34 mouse cellular contexts compared by ENCODE assay signal in genomic region chrX:157373873-157374272, GRCm38 (mm10). TPM values are rescaled to one million over a fixed set of nuclear protein-coding genes. Genes with fewer than 3 reads are reported as not detected.
DNase-seq lines count a peak whose midpoint lies in the region; ATAC-seq and TF ChIP-seq lines count a peak whose summit lies in the region.
"Had no signal": no experiment of that assay in that cellular context is flagged by ENCODE, and none has a peak within 500 bp of the region (broad histone marks: within the 10 kb centered on the region; RNA-seq: fewer than 3 reads in every experiment).

No protein-coding gene starts in this region.

- no peaks in the 10 kb centered on the region for H3K36me3 ChIP-seq in liver, embryonic 11.5 days (ENCODE audit: control insufficient read depth, insufficient read depth, low read length)
- no peaks in the 10 kb centered on the region for H3K36me3 ChIP-seq in stomach, postnatal 0 days (ENCODE audit: control insufficient read depth, insufficient read depth, low read length)
- H3K36me3 ChIP-seq: embryonic facial prominence, embryonic 12.5 days; heart, embryonic 12.5 days; kidney, embryonic 15.5 days; midbrain, embryonic 10.5 days; midbrain, embryonic 15.5 days; neural tube, embryonic 12.5 days; stomach, embryonic 15.5 days had no signal

- 64% methylated on average over 3 of the region's 3 CpGs for WGBS in liver, embryonic 11.5 days
- 54% methylated on average over 3 of the region's 3 CpGs for WGBS in stomach, postnatal 0 days

- H3K27me3 ChIP-seq in liver, embryonic 11.5 days (replicated peaks; ENCODE audit: control insufficient read depth, insufficient read depth, low read length), result no peaks in the 10 kb centered on the region
- H3K27me3 ChIP-seq in stomach, postnatal 0 days (ENCODE audit: control insufficient read depth, insufficient read depth, low read length), result no peaks in the 10 kb centered on the region
- H3K27me3 ChIP-seq: embryonic facial prominence, embryonic 12.5 days; heart, embryonic 12.5 days; midbrain, embryonic 15.5 days; neural tube, embryonic 12.5 days; stomach, embryonic 15.5 days had no signal

- intact Hi-C loops in gastrocnemius, adult 2 months (cut with DNase I), result no loop called here

- H3K4me2 ChIP-seq in liver, embryonic 11.5 days, result no peak overlapping the region
- H3K4me2 ChIP-seq in stomach, postnatal 0 days (replicated peaks; ENCODE audit: low read depth), result no peak overlapping the region
- H3K4me2 ChIP-seq: embryonic facial prominence, embryonic 12.5 days; heart, embryonic 12.5 days; hindbrain, embryonic 14.5 days; kidney, embryonic 15.5 days; midbrain, embryonic 15.5 days; neural tube, embryonic 12.5 days; stomach, embryonic 15.5 days had no signal

- no peak overlapping the region for H3K27ac ChIP-seq in gastrocnemius, adult 2 months
- no peak overlapping the region for H3K27ac ChIP-seq in liver, embryonic 11.5 days (ENCODE audit: low read depth, low read length)
- no peak overlapping the region for H3K27ac ChIP-seq in stomach, postnatal 0 days (replicated peaks)
- H3K27ac ChIP-seq: embryonic facial prominence, embryonic 12.5 days; heart, adult 2 months; hindbrain, embryonic 14.5 days; kidney, embryonic 15.5 days; liver, embryonic 14.5 days; midbrain, embryonic 10.5 days; midbrain, embryonic 15.5 days; neural tube, embryonic 12.5 days; stomach, embryonic 15.5 days had no signal

- no peaks in the 10 kb centered on the region for H3K4me1 ChIP-seq in liver, embryonic 11.5 days (replicated peaks; ENCODE audit: control insufficient read depth, insufficient read depth, low read length)
- no peaks in the 10 kb centered on the region for H3K4me1 ChIP-seq in stomach, postnatal 0 days (replicated peaks; ENCODE audit: control insufficient read depth, insufficient read depth)
- H3K4me1 ChIP-seq: embryonic facial prominence, embryonic 12.5 days; heart, embryonic 12.5 days; kidney, embryonic 15.5 days; midbrain, embryonic 10.5 days; midbrain, embryonic 15.5 days; neural tube, embryonic 12.5 days; stomach, embryonic 15.5 days had no signal

- TF ChIP-seq CTCF in gastrocnemius, adult 2 months (IDR thresholded peaks at IDR 0.05), result peak; percentile 3; the same call in 1 of the 2 replicates
- no peak for TF ChIP-seq CTCF in stomach, postnatal 0 days (IDR thresholded peaks at IDR 0.05; ENCODE audit: low read depth)

- no peak for TF ChIP-seq EP300 in stomach, postnatal 0 days (optimal IDR thresholded peaks at IDR 0.05)

- no peak for DNase-seq in gastrocnemius, adult 2 months
- no peak for DNase-seq in gastrocnemius, postnatal 25 days
- DNase-seq in testis, postnatal 14 days (ENCODE audit: low spot score), result peak; percentile 5
- DNase-seq in testis, postnatal 10 days (ENCODE audit: low spot score), result no peak
- DNase-seq in R1 (ENCODE audit: low read depth, low spot score), result peak; percentile 56
- no peak for DNase-seq in liver, embryonic 11.5 days (ENCODE audit: low spot score)
- no peak for DNase-seq in right cerebral cortex, adult 18-20 months
- DNase-seq in stomach, postnatal 0 days (ENCODE audit: low spot score), result no peak
- DNase-seq: adrenal gland, adult 8-10 months; cerebellum, adult 2 months; embryo, embryonic 11 days; heart, adult 2 months; heart, postnatal 4 days; kidney, adult 11 months; kidney, postnatal 25 days; left cerebral cortex, postnatal 4 days; lung, adult 2 months; lung, postnatal 14 days; right cerebral cortex, postnatal 14 days; thymus, adult 2 months; thymus, postnatal 4 days had no signal

- H3K9me3 ChIP-seq in liver, embryonic 11.5 days (ENCODE audit: control insufficient read depth, low read length), result no peaks in the 10 kb centered on the region
- no peaks in the 10 kb centered on the region for H3K9me3 ChIP-seq in stomach, postnatal 0 days (ENCODE audit: control insufficient read depth, low read length)
- H3K9me3 ChIP-seq: embryonic facial prominence, embryonic 12.5 days; kidney, embryonic 15.5 days; midbrain, embryonic 10.5 days; midbrain, embryonic 15.5 days; neural tube, embryonic 12.5 days; stomach, embryonic 15.5 days had no signal

- H3K9ac ChIP-seq in liver, embryonic 11.5 days (ENCODE audit: low read depth, low read length), result no peak overlapping the region
- no peak overlapping the region for H3K9ac ChIP-seq in stomach, postnatal 0 days (ENCODE audit: low read length)
- H3K9ac ChIP-seq: embryonic facial prominence, embryonic 12.5 days; heart, embryonic 12.5 days; hindbrain, embryonic 14.5 days; kidney, embryonic 15.5 days; liver, embryonic 14.5 days; midbrain, embryonic 15.5 days; neural tube, embryonic 12.5 days; stomach, embryonic 15.5 days had no signal

- no peak overlapping the region for H3K4me3 ChIP-seq in gastrocnemius, adult 2 months
- H3K4me3 ChIP-seq in liver, embryonic 11.5 days (ENCODE audit: low read depth, low read length), result no peak overlapping the region
- no peak overlapping the region for H3K4me3 ChIP-seq in stomach, postnatal 0 days (ENCODE audit: low read depth, low read length)
- H3K4me3 ChIP-seq: embryonic facial prominence, embryonic 12.5 days; heart, adult 2 months; heart, embryonic 12.5 days; kidney, embryonic 15.5 days; midbrain, embryonic 10.5 days; midbrain, embryonic 15.5 days; myocyte; neural tube, embryonic 12.5 days; stomach, embryonic 15.5 days had no signal

- ATAC-seq in liver, embryonic 11.5 days (replicated peaks; ENCODE audit: low FRiP score), result no peak
- ATAC-seq in stomach, postnatal 0 days (ENCODE audit: low FRiP score, low TSS enrichment), result no peak
- ATAC-seq: forebrain, embryonic 14.5 days; inflammation-experienced regulatory T-cells, adult 6 months; midbrain, embryonic 15.5 days had no signal

RNA-seq across cellular contexts. Expression of gene Phex, which starts 41.2 kb away (rescaled TPM):
- total RNA-seq in gastrocnemius, adult 2 months (2021), result under 1 TPM; 0.33 TPM
- total RNA-seq in gastrocnemius, postnatal 25 days (2021), result under 1 TPM; 0.29 to 0.33 TPM
- polyA plus RNA-seq in liver, embryonic 11.5 days (2014; fragmentation: Nextera tagmentation; extraction: Ambion mirVana), result 0.10 and 0.25 TPM in 2 replicates
- 0.05 and 0.12 TPM in 2 replicates for polyA plus RNA-seq in stomach, postnatal 0 days (2015; fragmentation: Nextera tagmentation; extraction: Ambion mirVana)
- polyA plus RNA-seq: small intestine, adult 2 months; thymus, adult 2 months had no signal

Comparison
In these comparisons a context has a peak if more than half of its experiments do, and no peak if none do; other contexts are left out.
1. DNase-seq: peak in testis, postnatal 14 days (single experiment) and R1 (single experiment); none in gastrocnemius, adult 2 months (single experiment), gastrocnemius, postnatal 25 days (single experiment), testis, postnatal 10 days (single experiment), liver, embryonic 11.5 days (single experiment), right cerebral cortex, adult 18-20 months (single experiment) and stomach, postnatal 0 days (single experiment).